ENCODE assay signal across 21 mouse cellular contexts in the genomic region with DNA sequence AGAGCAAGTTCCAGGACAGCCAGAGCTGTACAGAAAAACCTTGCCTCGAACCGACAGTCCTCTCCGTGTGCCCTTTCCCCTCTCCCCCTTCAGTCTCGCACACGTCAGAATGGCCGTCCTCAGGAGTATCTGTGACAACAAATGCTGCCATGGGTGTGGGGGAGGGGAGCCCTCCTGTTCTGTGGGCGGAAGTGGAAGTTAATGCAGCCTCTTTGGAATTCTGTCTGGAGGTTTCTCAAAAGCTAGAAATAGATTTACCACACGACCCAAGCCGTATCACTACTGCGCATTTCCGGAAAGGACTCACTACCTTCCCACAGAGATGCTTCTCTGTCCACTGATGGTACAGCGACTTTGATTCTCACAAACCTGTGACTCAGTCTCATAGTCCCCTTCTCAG.
DNase-seq lines count a peak whose midpoint lies in the region; ATAC-seq lines count a peak whose summit lies in the region.
"Had no signal": no experiment of that assay in that cellular context is flagged by ENCODE, and none has a peak within 500 bp of the region (broad histone marks: within the 10 kb centered on the region; RNA-seq: fewer than 3 reads in every experiment).

No protein-coding gene starts in this region.

- no peaks in the 10 kb centered on the region for H3K9me3 ChIP-seq in midbrain, embryonic 11.5 days (ENCODE audit: control insufficient read depth, low read length)
- H3K9me3 ChIP-seq in midbrain, embryonic 16.5 days (replicated peaks; ENCODE audit: control insufficient read depth, low read length, poor library complexity, severe bottlenecking) = no peaks in the 10 kb centered on the region
- no peaks in the 10 kb centered on the region for H3K9me3 ChIP-seq in embryonic facial prominence, embryonic 10.5 days
- H3K9me3 ChIP-seq: embryonic facial prominence, embryonic 13.5 days; forebrain, embryonic 12.5 days; heart, embryonic 10.5 days; heart, embryonic 15.5 days; hindbrain, embryonic 15.5 days had no signal

- no peak overlapping the region for H3K4me3 ChIP-seq in midbrain, embryonic 11.5 days (ENCODE audit: low read depth, low read length)
- H3K4me3 ChIP-seq in midbrain, embryonic 16.5 days (ENCODE audit: low read depth, low read length) = no peak overlapping the region
- H3K4me3 ChIP-seq in embryonic facial prominence, embryonic 10.5 days = no peak overlapping the region
- H3K4me3 ChIP-seq: embryonic facial prominence, embryonic 13.5 days; forebrain, embryonic 12.5 days; heart, embryonic 10.5 days; heart, embryonic 15.5 days; hindbrain, embryonic 15.5 days had no signal

- no peak for ATAC-seq in midbrain, embryonic 11.5 days (ENCODE audit: low FRiP score)
- no peak for ATAC-seq in midbrain, embryonic 16.5 days
- ATAC-seq: forebrain, postnatal 0 days; intestine, embryonic 16.5 days had no signal

- H3K27ac ChIP-seq in midbrain, embryonic 11.5 days (ENCODE audit: low read depth, low read length) = no peak overlapping the region
- no peak overlapping the region for H3K27ac ChIP-seq in midbrain, embryonic 16.5 days (ENCODE audit: low read length)
- no peak overlapping the region for H3K27ac ChIP-seq in embryonic facial prominence, embryonic 10.5 days (replicated peaks)
- H3K27ac ChIP-seq: embryonic facial prominence, embryonic 13.5 days; forebrain, embryonic 12.5 days; heart, embryonic 10.5 days; heart, embryonic 15.5 days; hindbrain, embryonic 15.5 days had no signal

- WGBS in midbrain, embryonic 11.5 days = 72% methylated on average over 12 of the region's 12 CpGs
- 71% methylated on average over 12 of the region's 12 CpGs for WGBS in midbrain, embryonic 16.5 days
- 61% methylated on average over 12 of the region's 12 CpGs for WGBS in embryonic facial prominence, embryonic 10.5 days

- no peaks in the 10 kb centered on the region for H3K36me3 ChIP-seq in midbrain, embryonic 11.5 days (ENCODE audit: control insufficient read depth, insufficient read depth, low read length)
- peaks cover 14% of the 10 kb centered on the region for H3K36me3 ChIP-seq in midbrain, embryonic 16.5 days (ENCODE audit: control insufficient read depth, insufficient read depth, low read length)
- no peaks in the 10 kb centered on the region for H3K36me3 ChIP-seq in embryonic facial prominence, embryonic 10.5 days (replicated peaks)
- H3K36me3 ChIP-seq: embryonic facial prominence, embryonic 13.5 days; forebrain, embryonic 12.5 days; heart, embryonic 10.5 days; heart, embryonic 15.5 days had no signal

- peak; percentile 7 for DNase-seq in heart, adult 11 months
- no peak for DNase-seq in heart, postnatal 14 days
- peak; percentile 51 for DNase-seq in midbrain, embryonic 11.5 days (ENCODE audit: low spot score, missing footprints)
- DNase-seq in ZHBTc4 (ENCODE audit: low read depth, low spot score) = peak; percentile 6
- peak; percentile 16 for DNase-seq in embryonic facial prominence, embryonic 10.5 days (ENCODE audit: low spot score)
- no peak for DNase-seq in layer of hippocampus, adult 11-12 months (ENCODE audit: low spot score)
- DNase-seq: adrenal gland, postnatal 10 days; cerebellum, adult 11-12 months; cerebellum, adult 9-10 months; cerebellum, postnatal 25 days; forebrain, postnatal 0 days; gastrocnemius, postnatal 36 days; heart, adult 18-20 months; heart, postnatal 36 days had no signal

- intact Hi-C loops in heart, postnatal 14 days (cut with DNase I) = loop anchor here (10.0 kb wide), 1 partner anchor 275 kb away; no protein-coding TSS in a partner anchor

- H3K4me2 ChIP-seq in midbrain, embryonic 11.5 days = no peak overlapping the region
- H3K4me2 ChIP-seq in midbrain, embryonic 16.5 days (ENCODE audit: low read length) = no peak overlapping the region
- H3K4me2 ChIP-seq: embryonic facial prominence, embryonic 13.5 days; forebrain, embryonic 12.5 days; heart, embryonic 15.5 days; hindbrain, embryonic 15.5 days had no signal

- no peak overlapping the region for H3K9ac ChIP-seq in midbrain, embryonic 11.5 days (ENCODE audit: low read length)
- H3K9ac ChIP-seq in midbrain, embryonic 16.5 days (ENCODE audit: low read depth, low read length) = no peak overlapping the region
- H3K9ac ChIP-seq: embryonic facial prominence, embryonic 13.5 days; forebrain, embryonic 12.5 days; forebrain, postnatal 0 days; heart, embryonic 15.5 days; hindbrain, embryonic 15.5 days had no signal

- no peaks in the 10 kb centered on the region for H3K4me1 ChIP-seq in midbrain, embryonic 11.5 days (ENCODE audit: control insufficient read depth, insufficient read depth, low read length)
- no peaks in the 10 kb centered on the region for H3K4me1 ChIP-seq in midbrain, embryonic 16.5 days (ENCODE audit: control insufficient read depth, insufficient read depth, low read length)
- no peaks in the 10 kb centered on the region for H3K4me1 ChIP-seq in embryonic facial prominence, embryonic 10.5 days
- H3K4me1 ChIP-seq: embryonic facial prominence, embryonic 13.5 days; forebrain, embryonic 12.5 days; heart, embryonic 15.5 days; hindbrain, embryonic 15.5 days had no signal

- no peaks in the 10 kb centered on the region for H3K27me3 ChIP-seq in midbrain, embryonic 11.5 days (ENCODE audit: control insufficient read depth, insufficient read depth, low read length)
- no peaks in the 10 kb centered on the region for H3K27me3 ChIP-seq in midbrain, embryonic 16.5 days (ENCODE audit: control insufficient read depth, insufficient read depth, low read depth, low read length)
- H3K27me3 ChIP-seq in embryonic facial prominence, embryonic 10.5 days (replicated peaks; ENCODE audit: low read depth, poor library complexity, severe bottlenecking) = no peaks in the 10 kb centered on the region
- H3K27me3 ChIP-seq: embryonic facial prominence, embryonic 13.5 days; forebrain, embryonic 12.5 days; heart, embryonic 15.5 days; hindbrain, embryonic 15.5 days had no signal

Comparison
In these comparisons a context has a peak if more than half of its experiments do, and no peak if none do; other contexts are left out.
1. DNase-seq: peak in heart, adult 11 months (single experiment), midbrain, embryonic 11.5 days (single experiment), ZHBTc4 (single experiment) and embryonic facial prominence, embryonic 10.5 days (single experiment); none in heart, postnatal 14 days (0 of 2) and layer of hippocampus, adult 11-12 months (single experiment).